Mouse (Mus musculus): ENCODE measurements around the gene Diaph2.

DNA sequence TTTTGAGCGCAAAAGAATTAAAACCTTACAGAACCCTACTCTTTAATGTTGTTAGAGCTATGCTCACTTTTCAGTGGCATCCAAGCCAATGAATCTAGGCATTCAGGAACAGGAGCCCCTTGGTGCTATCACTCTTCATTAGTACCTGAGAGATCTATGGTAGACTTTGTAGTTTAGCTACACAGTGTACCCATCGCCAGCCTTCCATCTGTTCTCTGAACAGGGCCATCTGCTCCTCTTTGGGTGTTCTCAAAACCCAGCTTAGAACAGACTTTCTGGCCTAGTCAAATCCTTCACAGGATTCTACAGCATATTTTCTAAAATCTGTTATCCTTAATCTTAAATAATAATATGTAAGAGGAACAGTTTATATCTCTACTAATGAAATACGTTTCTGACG is 504.1 kb downstream of the Diaph2 start:
- no peak for TF ChIP-seq CTCF (IDR thresholded peaks at IDR 0.05; ENCODE audit: borderline replicate concordance, insufficient read depth, low read depth, low read length)
- TF ChIP-seq POLR2A (IDR thresholded peaks at IDR 0.05; ENCODE audit: borderline replicate concordance, insufficient read depth, low read length): no peak
